Mouse (Mus musculus): ENCODE measurements around the gene Arhgef7.

DNA sequence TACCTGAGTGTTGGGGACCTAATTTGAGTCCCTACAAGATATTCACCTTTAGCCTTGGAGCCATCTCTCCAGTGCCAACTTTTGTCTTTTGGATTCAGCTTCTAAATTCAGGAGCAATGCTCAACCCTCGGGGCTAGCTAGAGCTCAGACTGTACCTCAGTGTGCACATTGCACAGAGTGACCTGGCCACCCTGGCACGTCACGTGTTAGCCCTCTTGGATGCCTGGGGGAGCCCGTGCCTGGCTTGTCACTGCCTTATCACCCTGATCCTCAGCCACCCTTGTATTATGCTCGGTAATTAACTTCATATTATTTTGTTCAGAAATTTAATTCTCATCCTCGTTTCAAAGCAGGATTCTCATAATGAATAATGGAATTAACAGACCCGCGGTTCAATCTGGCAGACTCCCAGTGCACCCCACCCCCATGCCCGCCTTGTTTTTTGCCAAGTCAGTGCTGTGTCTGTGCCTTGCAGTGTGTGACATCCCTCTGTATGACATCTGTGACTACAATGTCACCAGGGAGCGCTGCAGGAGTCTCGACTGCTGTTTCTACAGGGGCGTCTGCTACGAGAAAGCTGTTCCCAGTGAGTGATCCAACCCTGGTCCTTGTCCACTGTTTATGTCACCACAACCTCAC, 116.3 kb downstream of the Arhgef7 start:
- no peak for TF ChIP-seq EP300 (IDR thresholded peaks at IDR 0.05; ENCODE audit: low read depth)
- no peak for TF ChIP-seq CTCF (IDR thresholded peaks at IDR 0.05; ENCODE audit: low read depth)
